Mouse (Mus musculus) liver, embryonic 14.5 days (tissue): Measurements from ENCODE around the gene B3gnt3.

ENCODE experiments used
- CTCF ChIP-seq: IDR thresholded peaks from 2 replicates; pipeline ENCODE4 v1.5.1; 2016; ENCODE audit warnings: antibody characterized with exemption, low read depth, control low read depth
- EP300 ChIP-seq: IDR thresholded peaks from 2 replicates; pipeline ENCODE4 v1.6.1; 2016; ENCODE audit warnings: antibody characterized with exemption, low read depth

- TF ChIP-seq CTCF (no peak), EP300 (no peak)
Observed at GRCm38 (mm10) chr8:71679550-71680168, 21.9 kb downstream of the B3gnt3 start.
